Mouse (Mus musculus) neural tube, embryonic 11.5 days (tissue): ENCODE measurements around the gene Gm3409. TPM values are rescaled to one million over a fixed set of nuclear protein-coding genes. Genes with fewer than 3 reads are reported as not detected.
A peak's percentile ranks its signal among the peaks of the same experiment; 100 is the strongest.
"Not testable (repeated sequence)": the region's sequence is repeated elsewhere in the genome, so short reads cannot be mapped to it uniquely, and the experiment has no call there.

Source experiments
- ATAC-seq: fragments of 200-750 bp; cut with Nextera tagmentation; 2 replicates; pipeline ENCODE4 v1.8.0; 2017; ENCODE audit warnings: moderate number of reproducible peaks, mild to moderate bottlenecking, moderate TSS enrichment, moderate library complexity; ENCODE audit not compliant: insufficient read depth, low FRiP score, low TSS enrichment
- DNase-seq: peaks from one replicate; pipeline ENCODE4 v3.0.0-alpha.2; 2015; ENCODE audit warnings: low spot score
- H3K27ac ChIP-seq: fragments of 300-500 bp; sonication (generic); 2 replicates; pipeline ENCODE4 v1.5.1; 2014; ENCODE audit warnings: low read depth, mild to moderate bottlenecking, low read length
- H3K27me3 ChIP-seq: fragments of 300-500 bp; sonication (generic); 2 replicates; pipeline ENCODE4 v1.6.1; 2014; ENCODE audit warnings: mild to moderate bottlenecking, low read length, mixed read lengths; ENCODE audit not compliant: control insufficient read depth, insufficient read depth
- H3K36me3 ChIP-seq: fragments of 300-500 bp; sonication (generic); 2 replicates; pipeline ENCODE4 v1.6.1; 2014; ENCODE audit warnings: mild to moderate bottlenecking, low read length, moderate library complexity, mixed read lengths; ENCODE audit not compliant: control insufficient read depth, insufficient read depth
- H3K4me1 ChIP-seq: fragments of 300-500 bp; sonication (generic); 2 replicates; pipeline ENCODE4 v1.6.1; 2014; ENCODE audit warnings: low read length, mixed read lengths; ENCODE audit not compliant: control insufficient read depth, insufficient read depth
- H3K4me2 ChIP-seq: fragments of 300-500 bp; sonication (generic); 2 replicates; pipeline ENCODE4 v1.6.1; 2014; ENCODE audit warnings: low read depth, mild to moderate bottlenecking, moderate library complexity
- H3K4me3 ChIP-seq: fragments of 300-500 bp; sonication (generic); 2 replicates; pipeline ENCODE4 v1.5.1; 2014; ENCODE audit warnings: low read depth, low read length
- H3K9ac ChIP-seq: fragments of 300-500 bp; sonication (generic); 2 replicates; pipeline ENCODE4 v1.6.1; 2014; ENCODE audit warnings: mild to moderate bottlenecking, low read length
- H3K9me3 ChIP-seq: fragments of 300-500 bp; sonication (generic); 2 replicates; pipeline ENCODE4 v1.6.1; 2016; ENCODE audit warnings: low read length; ENCODE audit not compliant: control insufficient read depth
- WGBS: fragments of 180-500 bp; shearing (Covaris S2); extraction: QIAGEN DNeasy Blood & Tissue Kit; methylation state at CpG from one replicate; pipeline ENCODE4 v1.1.7; 2014; 5-methylcytosine and 5-hydroxymethylcytosine counted together
- polyA plus RNA-seq: library from polyadenylated mRNA; unstranded; fragments of >200 nt; fragmentation: Nextera tagmentation; extraction: Ambion mirVana; gene quantifications from 2 replicates; pipeline ENCODE4 v1.2.1, GENCODE M21; 2014

Gm3409 gene
- not detected in 2 replicates for polyA plus RNA-seq

- H3K9me3 ChIP-seq, ATAC-seq, H3K4me2 ChIP-seq, H3K27ac ChIP-seq, H3K27me3 ChIP-seq, H3K4me1 ChIP-seq, H3K36me3 ChIP-seq, H3K4me3 ChIP-seq, H3K9ac ChIP-seq, DNase-seq: not testable (repeated sequence)
- 94% methylated on average over 3 of the region's 3 CpGs for WGBS
These were observed at the start of gene Gm3409 for GRCm38 (mm10) chr5:146537347-146537746. Gm3409 (plus strand) TSS chr5:146537647.

DNA sequence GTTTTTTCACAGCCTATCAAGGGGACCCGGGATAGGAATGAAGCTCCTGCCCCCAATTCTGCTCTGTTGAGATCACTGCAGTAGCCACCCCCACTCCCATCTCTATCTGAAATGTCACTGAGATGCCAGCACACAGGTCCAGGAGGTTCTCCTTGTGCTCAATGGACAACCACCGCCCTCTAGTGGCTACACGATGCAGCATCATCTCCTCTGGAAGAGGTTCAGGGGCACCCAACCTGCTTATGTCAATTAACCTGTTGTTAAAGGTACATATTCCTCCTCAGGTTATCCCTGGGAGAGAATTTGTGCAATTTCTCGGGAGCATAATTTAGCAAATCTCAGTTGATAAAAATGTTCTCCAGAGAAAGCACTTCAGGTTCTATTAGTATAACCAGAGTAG is 48.5 kb upstream of the Gm3409 start:
- not testable (repeated sequence) for H3K36me3 ChIP-seq, H3K9me3 ChIP-seq, H3K27me3 ChIP-seq, H3K27ac ChIP-seq, ATAC-seq, H3K4me2 ChIP-seq, DNase-seq, H3K4me3 ChIP-seq, H3K9ac ChIP-seq, H3K4me1 ChIP-seq
- WGBS, result 11% methylated on average over 3 of the region's 4 CpGs

- not testable (repeated sequence) for H3K9ac ChIP-seq, H3K4me2 ChIP-seq, H3K27ac ChIP-seq, H3K9me3 ChIP-seq, H3K4me1 ChIP-seq, H3K27me3 ChIP-seq, H3K36me3 ChIP-seq, H3K4me3 ChIP-seq, ATAC-seq, DNase-seq
- WGBS, result no CpG with 5 or more reads among the region's 5 CpGs
These were observed 46.4 kb upstream of the Gm3409 start, which contains the start of gene Gm6370 for GRCm38 (mm10) chr5:146491063-146491462. Gm6370 (plus strand) TSS chr5:146491363.

DNA sequence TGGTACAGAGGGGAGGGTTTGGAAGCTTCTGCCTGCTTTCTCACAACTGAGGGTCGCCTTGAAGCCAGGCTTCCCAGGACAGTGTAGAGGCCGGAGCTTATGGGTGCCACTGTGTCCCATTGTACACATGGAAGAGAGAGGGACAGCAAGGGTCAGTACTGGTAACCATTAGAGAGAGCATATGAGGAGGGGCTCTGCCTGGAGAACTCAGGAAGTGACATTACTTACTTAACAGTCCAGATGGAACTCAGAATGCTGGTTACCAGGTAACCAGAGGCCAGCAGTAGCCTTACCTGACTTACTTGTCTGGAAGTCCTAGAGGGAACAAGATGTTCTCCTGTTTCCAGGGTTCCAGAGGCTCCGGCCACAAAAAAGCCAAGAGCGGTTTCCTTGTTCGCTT is 35.3 kb upstream of the Gm3409 start, which contains the start of gene 4930449I24Rik:
TSS of gene 4930449I24Rik (plus strand) at position 301 of the 400 bp plus-strand sequence.
- not testable (repeated sequence) for H3K4me3 ChIP-seq, H3K36me3 ChIP-seq, H3K9ac ChIP-seq, ATAC-seq, H3K27me3 ChIP-seq, H3K4me2 ChIP-seq, H3K9me3 ChIP-seq, DNase-seq, H3K4me1 ChIP-seq, H3K27ac ChIP-seq
- WGBS, result no CpG with 5 or more reads among the region's 5 CpGs

- not testable (repeated sequence) for H3K4me3 ChIP-seq, ATAC-seq, H3K9me3 ChIP-seq, H3K27ac ChIP-seq, H3K27me3 ChIP-seq, DNase-seq, H3K4me2 ChIP-seq, H3K9ac ChIP-seq, H3K4me1 ChIP-seq, H3K36me3 ChIP-seq
- no CpG with 5 or more reads among the region's 5 CpGs for WGBS
These were observed 23.6 kb upstream of the Gm3409 start, which contains the start of gene Gm3402 for GRCm38 (mm10) chr5:146513823-146514222. Gm3402 (plus strand) TSS chr5:146514123.

- WGBS, result 100% methylated on average over 1 of the region's 3 CpGs
These were observed 11.9 kb upstream of the Gm3409 start, which contains the start of gene Gm3404 for GRCm38 (mm10) chr5:146525501-146525900. Gm3404 (plus strand) TSS chr5:146525801.

DNA sequence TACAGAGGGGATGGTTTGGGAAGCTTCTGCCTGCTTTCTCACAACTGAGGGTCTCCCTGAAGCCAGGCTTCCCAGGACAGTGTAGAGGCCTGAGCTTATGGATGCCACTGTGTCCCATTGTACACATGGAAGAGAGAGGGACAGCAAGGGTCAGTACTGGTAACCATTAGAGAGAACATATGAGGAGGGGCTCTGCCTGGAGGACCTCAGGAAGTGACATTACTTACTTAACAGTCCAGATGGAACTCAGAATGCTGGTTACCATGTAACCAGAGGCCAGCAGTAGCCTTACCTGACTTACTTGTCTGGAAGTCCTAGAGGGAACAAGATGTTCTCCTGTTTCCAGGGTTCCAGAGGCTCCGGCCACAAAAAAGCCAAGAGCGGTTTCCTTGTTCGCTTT is 18.4 kb downstream of the Gm3409 start, which contains the start of gene Gm3415:
TSS of gene Gm3415 (plus strand) at position 301 of the 400 bp plus-strand sequence.
- H3K27me3 ChIP-seq, DNase-seq, H3K9me3 ChIP-seq, H3K9ac ChIP-seq, H3K36me3 ChIP-seq, ATAC-seq, H3K4me2 ChIP-seq, H3K4me3 ChIP-seq, H3K27ac ChIP-seq, H3K4me1 ChIP-seq: not testable (repeated sequence)
- no CpG with 5 or more reads among the region's 3 CpGs for WGBS

More at GRCm38 (mm10) chr5:146525501-146525900, 11.9 kb upstream of the Gm3409 start, which contains the start of gene Gm3404:
- H3K4me3 ChIP-seq, ATAC-seq, H3K4me2 ChIP-seq, H3K27me3 ChIP-seq, DNase-seq, H3K9ac ChIP-seq, H3K9me3 ChIP-seq, H3K4me1 ChIP-seq, H3K36me3 ChIP-seq, H3K27ac ChIP-seq: not testable (repeated sequence)

DNA sequence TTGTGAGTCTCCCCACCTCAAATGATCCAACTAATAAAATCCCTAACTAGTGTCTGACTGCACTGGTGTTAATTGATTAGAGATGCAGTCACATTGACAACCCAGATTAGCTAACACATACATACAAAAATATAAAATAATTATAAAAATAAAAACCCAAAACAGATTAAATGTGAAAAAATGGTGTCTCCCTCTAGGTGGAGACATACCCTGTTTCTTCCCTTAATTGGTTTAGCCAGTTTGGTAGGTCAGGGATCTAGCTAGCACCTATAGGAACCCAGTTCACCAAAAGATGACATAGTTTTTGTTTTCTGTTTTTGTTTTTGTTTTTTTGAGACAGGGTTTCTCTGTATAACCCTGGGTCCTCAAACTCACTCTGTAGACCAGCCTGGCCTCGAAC is 26.8 kb downstream of the Gm3409 start:
- no peak overlapping the region for H3K4me2 ChIP-seq
- no peak overlapping the region for H3K4me3 ChIP-seq
- no peaks in the 10 kb centered on the region for H3K4me1 ChIP-seq
- H3K9ac ChIP-seq, result no peak overlapping the region
- WGBS, result 96% methylated on average over 1 of the region's 1 CpGs
- DNase-seq, result no peak
- H3K36me3 ChIP-seq, result no peaks in the 10 kb centered on the region
- H3K9me3 ChIP-seq, result no peaks in the 10 kb centered on the region
- no peak overlapping the region for H3K27ac ChIP-seq
- ATAC-seq, result no peak
- H3K27me3 ChIP-seq, result no peaks in the 10 kb centered on the region

DNA sequence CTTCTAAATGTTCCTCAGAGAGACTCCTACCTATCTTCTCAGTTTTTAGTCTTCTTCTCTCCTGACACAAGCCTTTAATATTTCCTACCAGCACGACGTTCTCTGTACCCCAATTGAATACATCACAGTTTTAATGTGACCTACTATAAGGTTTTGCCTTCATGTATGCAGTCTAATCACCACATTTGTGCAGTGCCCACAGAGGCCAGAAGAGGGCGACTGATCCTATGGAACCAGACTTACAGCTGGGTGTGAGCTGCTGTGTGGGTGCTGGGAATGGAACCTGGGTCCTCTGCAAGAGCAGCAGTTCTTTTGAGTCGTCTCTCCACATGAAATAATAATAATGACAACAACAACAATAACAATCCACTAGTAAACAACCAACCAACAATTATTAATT is 29.6 kb downstream of the Gm3409 start:
- DNase-seq, result peak; percentile 70
- H3K4me3 ChIP-seq, result no peak overlapping the region
- 0 out of 2 replicates have a peak, but pooled peaks have one; percentile 48 for ATAC-seq

More for the DNA sequence above, 29.6 kb downstream of the Gm3409 start:
- no peak overlapping the region for H3K27ac ChIP-seq
- no peaks in the 10 kb centered on the region for H3K9me3 ChIP-seq
- H3K36me3 ChIP-seq, result no peaks in the 10 kb centered on the region
- no peaks in the 10 kb centered on the region for H3K4me1 ChIP-seq
- H3K9ac ChIP-seq, result no peak overlapping the region
- no peak overlapping the region for H3K4me2 ChIP-seq
- WGBS, result 59% methylated on average over 4 of the region's 4 CpGs
- no peaks in the 10 kb centered on the region for H3K27me3 ChIP-seq
